Mouse (Mus musculus) heart, adult 10 weeks (tissue): ENCODE results near the gene Med1. TPM values are rescaled to one million over a fixed set of nuclear protein-coding genes. Genes with fewer than 3 reads are reported as not detected.

Experiments
- polyA plus RNA-seq: library from polyadenylated mRNA; stranded (reverse); fragments of 350-450 nt; fragmentation: Illumina TruSeq; extraction: RNeasy Lipid Tissue Mini Kit (QIAGEN cat#74804); gene quantifications from one replicate; pipeline ENCODE4 v1.2.3, GENCODE M21; 2014; ENCODE audit warnings: low read depth, low replicate concordance

Med1 gene
- 22.1 TPM for polyA plus RNA-seq

DNA sequence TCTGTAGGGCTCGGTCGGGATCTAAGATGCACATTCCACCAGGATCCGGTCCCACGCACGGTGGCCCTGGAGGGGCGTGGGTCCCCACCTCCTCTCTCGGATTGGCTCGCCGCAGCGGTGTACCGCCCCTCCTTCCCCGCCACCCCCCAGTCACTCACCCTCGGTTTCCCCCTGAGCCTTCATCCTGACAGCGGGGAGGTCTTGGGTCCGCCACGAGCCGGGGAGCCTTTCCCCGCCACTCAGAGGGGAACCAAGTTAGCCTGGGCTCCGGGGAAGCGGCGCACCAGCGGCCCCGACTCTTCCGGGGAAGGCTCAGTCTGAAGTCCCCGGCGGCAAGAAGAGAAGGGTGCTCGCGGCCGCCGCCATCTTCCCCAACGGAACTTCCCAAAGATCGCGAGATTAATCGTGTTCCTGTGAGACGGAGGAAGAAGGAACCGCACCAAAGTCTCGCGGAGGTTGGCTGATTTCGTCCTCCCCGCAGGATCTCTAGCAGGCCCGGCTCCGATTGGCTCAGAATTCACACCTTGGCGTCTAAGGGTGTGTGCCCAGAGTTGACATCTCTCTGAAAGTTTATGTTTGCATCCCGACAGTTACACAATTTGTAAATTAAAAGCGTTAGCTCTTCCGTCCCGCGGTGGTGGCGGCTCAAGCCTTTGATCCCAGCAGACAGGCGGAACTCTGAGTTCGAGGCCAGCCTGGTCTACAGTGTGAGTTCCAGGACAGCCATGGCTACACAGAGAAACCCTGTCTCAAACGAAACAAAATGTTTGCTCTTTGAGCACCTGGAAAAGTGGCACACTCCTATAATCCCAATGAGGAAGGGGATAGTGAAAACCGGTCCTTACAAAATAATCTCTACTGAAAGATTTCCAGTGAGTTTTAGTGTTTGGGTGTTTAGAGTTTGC lies at the start of gene Med1:
Gene Med1, minus strand, starts transcription at position 393 of the 905 bp plus-strand sequence.

DNA sequence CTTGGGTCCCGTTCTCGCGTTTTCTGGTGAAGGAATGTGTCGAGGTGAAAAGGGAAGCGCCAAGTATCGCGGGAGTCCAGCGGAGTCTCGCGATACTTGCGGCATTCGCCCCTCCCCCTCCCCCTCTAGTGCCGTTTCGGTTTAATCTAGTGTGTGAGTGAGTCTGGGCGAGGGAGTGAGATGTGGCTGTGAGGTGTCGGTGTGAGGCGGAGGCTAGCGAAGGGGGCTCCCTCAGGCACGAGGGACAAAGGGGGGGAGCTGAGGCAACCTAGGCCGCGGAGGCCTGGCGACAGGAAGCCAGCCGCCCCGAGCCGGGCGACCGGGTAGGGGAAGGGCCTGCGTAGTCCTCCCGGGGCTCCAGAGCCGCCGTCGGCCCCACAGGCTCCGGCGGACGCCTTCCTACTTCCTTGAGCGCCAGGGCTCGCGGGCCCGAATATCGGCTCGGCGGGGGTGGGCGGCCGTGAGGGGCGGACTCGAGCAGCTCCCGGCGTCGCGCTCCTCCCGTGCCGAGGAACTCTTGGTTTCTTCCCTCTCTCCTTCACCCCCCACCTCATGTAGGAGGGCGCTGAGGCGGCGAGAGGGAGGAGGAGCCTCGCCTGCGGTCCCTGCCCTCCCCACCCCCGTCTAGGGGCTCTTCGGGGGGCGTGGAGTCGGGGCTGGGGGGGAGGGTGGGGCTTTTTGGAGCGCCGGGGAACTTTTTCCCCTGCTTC lies 9.7 kb upstream of the Med1 start, which contains the start of gene Cdk12:
Gene Cdk12, plus strand, starts transcription at position 419 of the 710 bp plus-strand sequence.

DNA sequence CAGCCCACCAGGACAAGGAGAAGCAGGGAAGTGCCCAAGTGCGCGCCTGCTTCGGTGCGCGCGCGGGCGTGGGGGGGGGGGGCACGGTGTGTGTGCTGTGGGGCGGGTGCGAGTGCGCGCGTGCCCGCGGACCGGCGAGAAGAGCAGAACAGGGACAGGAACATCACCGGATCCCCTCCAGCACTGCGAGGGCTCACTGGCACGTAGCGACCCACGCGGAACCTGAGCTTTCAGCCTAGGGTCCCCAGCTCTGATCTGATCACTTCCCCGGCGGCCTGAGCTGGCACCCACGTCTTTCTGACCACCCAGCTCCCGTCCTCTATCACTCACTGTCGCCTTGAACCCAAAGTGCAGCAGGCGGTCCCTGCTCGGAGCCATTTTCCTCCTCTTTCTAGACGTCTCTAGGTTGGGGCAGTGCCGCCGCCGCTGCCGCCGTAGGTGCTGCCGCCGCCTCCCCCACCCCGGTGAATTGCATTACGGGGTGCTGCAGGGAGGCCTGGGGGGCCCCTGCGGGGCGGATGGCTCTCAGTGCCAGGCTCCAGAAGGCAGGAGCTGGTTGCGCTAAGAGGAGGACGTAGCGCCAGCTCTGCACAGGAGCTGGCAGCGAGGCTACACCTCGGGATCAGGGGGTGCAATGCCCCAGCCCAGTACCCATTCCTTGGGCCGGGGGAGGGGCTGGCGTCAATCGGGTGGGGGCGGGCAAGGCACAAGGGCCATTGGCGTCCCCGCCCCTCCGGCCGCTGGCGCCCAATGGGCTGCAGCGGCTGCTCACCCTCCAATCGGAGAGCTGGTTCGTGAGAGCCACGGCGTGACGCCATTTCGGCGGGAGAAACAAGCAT lies 43.1 kb downstream of the Med1 start, which contains the start of gene Fbxl20:
Gene Fbxl20, minus strand, starts transcription at position 618 of the 839 bp plus-strand sequence.

Other genes starting within 250 kb of the Med1 start
- 5.4 TPM for gene Plxdc1, start 206.8 kb downstream of the Med1 start, polyA plus RNA-seq
- 2.7 TPM for gene Arl5c, start 197.1 kb downstream of the Med1 start, polyA plus RNA-seq
- gene Cacnb1, start 170.3 kb downstream of the Med1 start, polyA plus RNA-seq, result 7.5 TPM
- gene Rpl19, start 166.6 kb downstream of the Med1 start, polyA plus RNA-seq, result 942 TPM
- gene Stac2, start 139.8 kb downstream of the Med1 start, polyA plus RNA-seq, result 0.29 TPM
- 13.0 TPM for gene Fbxl20, start 42.9 kb downstream of the Med1 start, polyA plus RNA-seq
- gene Cdk12, start 9.8 kb upstream of the Med1 start, polyA plus RNA-seq, result 11.7 TPM
- gene Neurod2, start 136.4 kb upstream of the Med1 start, polyA plus RNA-seq, result not detected
- 10.0 TPM for gene Ppp1r1b, start 155.1 kb upstream of the Med1 start, polyA plus RNA-seq
- 28.4 TPM for gene Stard3, start 165.1 kb upstream of the Med1 start, polyA plus RNA-seq
- 1,455 TPM for gene Tcap, start 190.5 kb upstream of the Med1 start, polyA plus RNA-seq
- 1.9 TPM for gene Pnmt, start 193.2 kb upstream of the Med1 start, polyA plus RNA-seq
- gene Pgap3, start 207.2 kb upstream of the Med1 start, polyA plus RNA-seq, result 10.7 TPM
- 5.2 TPM for gene Erbb2, start 219.2 kb upstream of the Med1 start, polyA plus RNA-seq
- gene Mien1, start 245.7 kb upstream of the Med1 start, polyA plus RNA-seq, result 87.1 TPM